Mouse (Mus musculus): ENCODE data around the gene 2210016L21Rik.

The 2210016L21Rik gene

GRCm38 (mm10) chr5:114948891-114949290 is 6.9 kb downstream of the 2210016L21Rik start:
- no peak for DNase-seq

- DNase-seq, result no peak
Observed at GRCm38 (mm10) chr5:114949316-114949715, 7.4 kb downstream of the 2210016L21Rik start.

GRCm38 (mm10) chr5:114949812-114950211 is 7.9 kb downstream of the 2210016L21Rik start:
- no peak for DNase-seq

- DNase-seq, result no peak
Observed at GRCm38 (mm10) chr5:114950669-114951068, 8.7 kb downstream of the 2210016L21Rik start.

- no peak for DNase-seq
Observed at GRCm38 (mm10) chr5:114951279-114951880, 9.4 kb downstream of the 2210016L21Rik start.

GRCm38 (mm10) chr5:114953326-114953725 is 11.4 kb downstream of the 2210016L21Rik start:
- no peak for DNase-seq

GRCm38 (mm10) chr5:114958069-114958468 is 16.1 kb downstream of the 2210016L21Rik start:
- DNase-seq, result no peak

GRCm38 (mm10) chr5:114961590-114962360 is 19.8 kb downstream of the 2210016L21Rik start:
- no peak for DNase-seq

GRCm38 (mm10) chr5:114964315-114964966 is 22.5 kb downstream of the 2210016L21Rik start:
- DNase-seq, result no peak

GRCm38 (mm10) chr5:114964967-114965898 is 23.3 kb downstream of the 2210016L21Rik start:
- DNase-seq, result no peak

GRCm38 (mm10) chr5:114967523-114968268 is 25.7 kb downstream of the 2210016L21Rik start:
- no peak for DNase-seq

- DNase-seq, result no peak
Observed at GRCm38 (mm10) chr5:114968651-114969050, 26.7 kb downstream of the 2210016L21Rik start.

GRCm38 (mm10) chr5:114969064-114969463 is 27.1 kb downstream of the 2210016L21Rik start:
- DNase-seq, result no peak

GRCm38 (mm10) chr5:114969609-114970215 is 27.8 kb downstream of the 2210016L21Rik start:
- DNase-seq, result no peak

GRCm38 (mm10) chr5:114970824-114971227 is 28.9 kb downstream of the 2210016L21Rik start, which contains the start of gene Hnf1a:
Gene Hnf1a, minus strand, starts transcription at chr5:114971094.
- no peak for DNase-seq

GRCm38 (mm10) chr5:114972201-114972600 is 30.2 kb downstream of the 2210016L21Rik start:
- no peak for DNase-seq

GRCm38 (mm10) chr5:114973131-114973530 is 31.2 kb downstream of the 2210016L21Rik start:
- DNase-seq, result no peak

GRCm38 (mm10) chr5:114976935-114977334 is 35.0 kb downstream of the 2210016L21Rik start:
- DNase-seq, result no peak

- DNase-seq, result no peak
Observed at GRCm38 (mm10) chr5:114978473-114978872, 36.5 kb downstream of the 2210016L21Rik start.

- DNase-seq, result no peak
Observed at GRCm38 (mm10) chr5:114978888-114979249, 36.9 kb downstream of the 2210016L21Rik start.
